ENCODE assay signal across 8 mouse cellular contexts in genomic region chr19:40271308-40271892, GRCm38 (mm10). TPM values are rescaled to one million over a fixed set of nuclear protein-coding genes. Genes with fewer than 3 reads are reported as not detected.
DNase-seq lines count a peak whose midpoint lies in the region; ATAC-seq and TF ChIP-seq lines count a peak whose summit lies in the region.

Gene Pdlim1 (minus strand): TSS chr19:40271842.

- DNase-seq in cerebellum, adult 2 months, result peak; percentile 29 to 30
- no peak for DNase-seq in cerebellum, adult 9-11 months
- DNase-seq in brain, adult 2 months (ENCODE audit: low read depth, low spot score), result peak; percentile 48
- DNase-seq in forebrain, postnatal 0 days, result no peak
- peak; percentile 77 for DNase-seq in limb, embryonic 11.5 days (ENCODE audit: low spot score)
- DNase-seq in spleen, postnatal 36 days (ENCODE audit: low spot score in 2 of 2), result peak; percentile 52 to 53

- WGBS in cerebellum, adult 2 months, result under 1% methylated on average over 48 of the region's 54 CpGs
- under 1% methylated on average over 54 of the region's 54 CpGs for WGBS in forebrain, postnatal 0 days
- under 1% methylated on average over 43 of the region's 54 CpGs for WGBS in hindbrain, embryonic 12.5 days
- WGBS in limb, embryonic 11.5 days, result under 1% methylated on average over 48 of the region's 54 CpGs
- WGBS in midbrain, embryonic 12.5 days, result under 1% methylated on average over 51 of the region's 54 CpGs

- no peaks in the 10 kb centered on the region for H3K36me3 ChIP-seq in forebrain, postnatal 0 days (ENCODE audit: insufficient read depth)
- H3K36me3 ChIP-seq in hindbrain, embryonic 12.5 days, result no peaks in the 10 kb centered on the region
- H3K36me3 ChIP-seq in limb, embryonic 11.5 days (ENCODE audit: control insufficient read depth, insufficient read depth, low read length), result no peaks in the 10 kb centered on the region
- H3K36me3 ChIP-seq in midbrain, embryonic 12.5 days, result no peaks in the 10 kb centered on the region

- no peaks in the 10 kb centered on the region for H3K9me3 ChIP-seq in forebrain, postnatal 0 days (ENCODE audit: low read length)
- H3K9me3 ChIP-seq in hindbrain, embryonic 12.5 days (replicated peaks), result no peaks in the 10 kb centered on the region
- no peaks in the 10 kb centered on the region for H3K9me3 ChIP-seq in limb, embryonic 11.5 days (ENCODE audit: control insufficient read depth, low read length)
- H3K9me3 ChIP-seq in midbrain, embryonic 12.5 days, result no peaks in the 10 kb centered on the region

- TF ChIP-seq CTCF in cerebellum, adult 2 months (IDR thresholded peaks at IDR 0.05; ENCODE audit: borderline replicate concordance, insufficient read depth, low read depth, low read length), result no peak
- TF ChIP-seq CTCF in forebrain, postnatal 0 days (IDR thresholded peaks at IDR 0.05; ENCODE audit: low read depth), result no peak

- ATAC-seq in forebrain, postnatal 0 days, result peak; percentile 82
- peak; percentile 72 for ATAC-seq in hindbrain, embryonic 12.5 days (ENCODE audit: low FRiP score)
- peak; percentile 80 for ATAC-seq in limb, embryonic 11.5 days (ENCODE audit: insufficient number of reproducible peaks, low FRiP score, low TSS enrichment, low read depth)
- peak; percentile 86 for ATAC-seq in midbrain, embryonic 12.5 days (ENCODE audit: low FRiP score, low read depth)

- peak within 1 kb of the TSS; percentile 28 for H3K9ac ChIP-seq in forebrain, postnatal 0 days
- peak within 1 kb of the TSS; percentile 48 for H3K9ac ChIP-seq in hindbrain, embryonic 12.5 days
- H3K9ac ChIP-seq in limb, embryonic 11.5 days (ENCODE audit: low read length), result peak within 1 kb of the TSS; percentile 56
- H3K9ac ChIP-seq in midbrain, embryonic 12.5 days (replicated peaks), result peak within 1 kb of the TSS; percentile 60

- no peaks in the 10 kb centered on the region for H3K4me1 ChIP-seq in cerebellum, adult 2 months (ENCODE audit: control insufficient read depth, insufficient read depth, low read length)
- no peaks in the 10 kb centered on the region for H3K4me1 ChIP-seq in forebrain, postnatal 0 days (ENCODE audit: insufficient read depth)
- H3K4me1 ChIP-seq in hindbrain, embryonic 12.5 days, result peaks cover 7% of the 10 kb centered on the region; the same call in 1 of the 2 replicates
- no peaks in the 10 kb centered on the region for H3K4me1 ChIP-seq in limb, embryonic 11.5 days (ENCODE audit: control insufficient read depth, insufficient read depth, low read length)
- peaks cover 5% of the 10 kb centered on the region; the same call in 1 of the 2 replicates for H3K4me1 ChIP-seq in midbrain, embryonic 12.5 days

- H3K27ac ChIP-seq in cerebellum, adult 2 months (ENCODE audit: insufficient read depth, low read length), result no peak within 1 kb of the TSS
- H3K27ac ChIP-seq in forebrain, postnatal 0 days (ENCODE audit: low read depth, low read length), result no peak within 1 kb of the TSS
- no peak within 1 kb of the TSS for H3K27ac ChIP-seq in hindbrain, embryonic 12.5 days
- H3K27ac ChIP-seq in limb, embryonic 11.5 days (replicated peaks; ENCODE audit: low read depth, low read length), result no peak within 1 kb of the TSS
- no peak within 1 kb of the TSS for H3K27ac ChIP-seq in midbrain, embryonic 12.5 days (replicated peaks)

- TF ChIP-seq POLR2A in cerebellum, adult 2 months (IDR thresholded peaks at IDR 0.05; ENCODE audit: borderline replicate concordance, insufficient read depth, low read length), result no peak

- H3K4me3 ChIP-seq in cerebellum, adult 2 months (replicated peaks; ENCODE audit: insufficient read depth, low read depth, low read length), result peak within 1 kb of the TSS; percentile 54
- H3K4me3 ChIP-seq in forebrain, postnatal 0 days (ENCODE audit: low read depth, low read length), result peak within 1 kb of the TSS; percentile 50
- peak within 1 kb of the TSS; percentile 54 for H3K4me3 ChIP-seq in hindbrain, embryonic 12.5 days
- peak within 1 kb of the TSS; percentile 54 for H3K4me3 ChIP-seq in limb, embryonic 11.5 days (ENCODE audit: low read depth, low read length)
- peak within 1 kb of the TSS; percentile 57 for H3K4me3 ChIP-seq in midbrain, embryonic 12.5 days

- H3K4me2 ChIP-seq in forebrain, postnatal 0 days (ENCODE audit: low read depth), result peak within 1 kb of the TSS; percentile 92
- peak within 1 kb of the TSS; percentile 98 for H3K4me2 ChIP-seq in hindbrain, embryonic 12.5 days (replicated peaks)
- H3K4me2 ChIP-seq in limb, embryonic 11.5 days (ENCODE audit: low read depth, severe bottlenecking), result peak within 1 kb of the TSS; percentile 96
- peak within 1 kb of the TSS; percentile 95 for H3K4me2 ChIP-seq in midbrain, embryonic 12.5 days (replicated peaks)

- no peaks in the 10 kb centered on the region; the same call in 1 of the 2 replicates for H3K27me3 ChIP-seq in cerebellum, adult 2 months (ENCODE audit: control insufficient read depth, insufficient read depth, low read length)
- H3K27me3 ChIP-seq in forebrain, postnatal 0 days (ENCODE audit: insufficient read depth, low read length), result peaks cover 32% of the 10 kb centered on the region
- H3K27me3 ChIP-seq in hindbrain, embryonic 12.5 days, result peaks cover 36% of the 10 kb centered on the region
- H3K27me3 ChIP-seq in limb, embryonic 11.5 days (ENCODE audit: control insufficient read depth, insufficient read depth, low read length), result peaks cover 21% of the 10 kb centered on the region
- H3K27me3 ChIP-seq in midbrain, embryonic 12.5 days, result peaks cover 39% of the 10 kb centered on the region

RNA-seq across cellular contexts. Expression of gene Pdlim1, which starts in this region (rescaled TPM):
- polyA plus RNA-seq in cerebellum, adult 2 months (2012; rRNA removed), result 20.1 and 23.2 TPM in 2 replicates
- 1.4 and 2.8 TPM in 2 replicates for total RNA-seq in forebrain, postnatal 0 days (2014; rRNA removed)
- 6.6 and 7.0 TPM in 2 replicates for polyA plus RNA-seq in forebrain, postnatal 0 days (2015; fragmentation: Nextera tagmentation; extraction: Ambion mirVana)
- 49.0 and 55.3 TPM in 2 replicates for polyA plus RNA-seq in hindbrain, embryonic 12.5 days (2016; fragmentation: Nextera tagmentation; extraction: Ambion mirVana)
- polyA plus RNA-seq in limb, embryonic 11.5 days (2014; fragmentation: Nextera tagmentation; extraction: Ambion mirVana), result 68.5 and 84.1 TPM in 2 replicates
- polyA plus RNA-seq in midbrain, embryonic 12.5 days (2016; fragmentation: Nextera tagmentation; extraction: Ambion mirVana), result 49.7 and 50.4 TPM in 2 replicates

Comparison
In these comparisons a context has a peak if more than half of its experiments do, and no peak if none do; other contexts are left out.
1. DNase-seq: peak in cerebellum, adult 2 months (2 of 2), brain, adult 2 months (single experiment), limb, embryonic 11.5 days (single experiment) and spleen, postnatal 36 days (2 of 2); none in cerebellum, adult 9-11 months (single experiment) and forebrain, postnatal 0 days (single experiment).
2. Peak in every context shown above with its lines, with median percentiles within 50 percentile points of each other: H3K4me3 ChIP-seq, ATAC-seq, H3K4me2 ChIP-seq and H3K9ac ChIP-seq.